Mouse (Mus musculus): ENCODE results near the gene Myo1f. TPM values are rescaled to one million over a fixed set of nuclear protein-coding genes. Genes with fewer than 3 reads are reported as not detected.
A peak's percentile ranks its signal among the peaks of the same experiment; 100 is the strongest.
"Not testable (repeated sequence)": the region's sequence is repeated elsewhere in the genome, so short reads cannot be mapped to it uniquely, and the experiment has no call there.

Myo1f gene
- total RNA-seq, 2 experiments from 2014 or later, result 49.4 to 56.7 TPM

DNA sequence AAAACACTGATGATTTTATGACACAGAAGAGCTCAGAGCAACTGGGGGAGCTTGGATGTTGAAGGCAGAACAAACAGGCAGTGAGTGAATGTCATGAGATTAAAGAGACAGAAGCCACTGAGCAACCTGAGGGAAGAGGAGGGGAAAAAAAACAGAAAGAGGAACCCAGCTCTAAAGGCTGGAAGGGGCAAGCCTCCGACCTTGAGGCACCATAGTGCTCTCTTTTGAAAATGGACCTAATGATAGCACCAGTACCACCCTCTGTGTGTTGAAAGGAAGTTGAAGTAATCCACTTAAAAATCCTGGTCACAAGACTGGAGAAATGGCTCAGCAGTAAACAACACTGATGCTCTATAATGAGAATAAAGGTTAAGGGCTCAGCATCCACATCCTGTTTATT is 9.1 kb downstream of the Myo1f start:
- ATAC-seq (replicated peaks; ENCODE audit: low FRiP score, poor library complexity, severe bottlenecking), result no peak

DNA sequence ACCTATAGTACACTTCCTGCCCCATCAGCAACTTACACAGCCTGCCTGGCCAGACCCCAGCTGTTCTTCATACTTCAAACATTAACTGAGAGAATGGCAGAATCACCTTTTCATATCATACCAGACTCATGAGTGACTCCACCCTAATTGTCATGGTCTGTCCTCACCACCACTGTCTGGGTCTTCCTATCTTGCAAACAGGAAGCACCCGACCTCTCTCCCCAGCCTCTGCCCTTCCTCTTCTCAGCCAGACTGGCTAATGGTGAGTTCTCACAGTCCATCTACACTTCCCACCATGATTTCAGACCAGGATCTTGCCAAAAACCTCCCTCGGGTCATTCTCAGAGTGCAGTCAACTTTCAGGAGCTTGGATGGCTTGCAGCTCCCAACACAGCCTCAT is 10.7 kb downstream of the Myo1f start:
- no peak for ATAC-seq (replicated peaks; ENCODE audit: low FRiP score, poor library complexity, severe bottlenecking)

- no peak for ATAC-seq (replicated peaks; ENCODE audit: low FRiP score, poor library complexity, severe bottlenecking)
Measured at GRCm38 (mm10) chr17:33584061-33584460, 28.6 kb downstream of the Myo1f start.

- ATAC-seq (replicated peaks; ENCODE audit: low FRiP score, poor library complexity, severe bottlenecking), result no peak
Measured at GRCm38 (mm10) chr17:33586011-33586410, 30.5 kb downstream of the Myo1f start.

DNA sequence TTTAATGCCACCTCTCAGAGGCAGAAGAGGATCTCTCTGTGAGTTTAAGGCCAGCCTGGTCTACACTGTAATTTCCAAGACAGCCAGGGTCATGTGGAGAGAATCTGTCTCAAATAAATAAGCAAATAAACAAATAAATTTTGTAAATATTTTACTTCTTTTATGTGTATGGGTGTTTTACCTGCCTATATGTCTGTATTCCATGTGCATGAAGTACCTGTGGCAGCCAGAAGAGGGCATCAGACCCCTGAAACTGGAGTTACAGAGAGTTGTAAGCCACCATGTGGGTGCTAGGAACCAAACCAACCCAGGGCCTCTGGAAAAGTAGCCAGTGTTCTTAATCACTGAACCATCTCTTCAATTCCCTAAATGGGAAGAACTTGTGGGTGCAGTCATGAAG is 41.8 kb downstream of the Myo1f start:
- ATAC-seq (replicated peaks; ENCODE audit: low FRiP score, poor library complexity, severe bottlenecking), result no peak

DNA sequence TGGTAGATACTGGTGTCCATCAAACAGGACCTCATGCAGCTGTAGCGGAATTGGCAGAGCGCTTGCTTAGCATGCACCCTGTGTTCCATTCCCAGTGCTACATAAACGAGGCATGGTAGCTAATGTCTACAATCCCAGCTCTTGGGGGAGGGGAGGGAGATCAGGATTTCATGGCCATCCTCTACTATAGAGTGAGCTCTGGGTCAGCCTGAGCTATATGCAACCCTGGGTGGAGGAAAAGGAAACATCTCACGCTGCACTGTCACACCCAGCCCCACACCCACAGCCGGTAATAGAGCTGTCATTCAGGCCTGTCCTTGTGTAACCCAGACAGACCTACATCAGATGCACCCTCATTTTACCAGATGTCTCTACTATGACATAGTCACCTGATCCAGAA is 43.0 kb downstream of the Myo1f start:
- ATAC-seq (replicated peaks; ENCODE audit: low FRiP score, poor library complexity, severe bottlenecking), result no peak

DNA sequence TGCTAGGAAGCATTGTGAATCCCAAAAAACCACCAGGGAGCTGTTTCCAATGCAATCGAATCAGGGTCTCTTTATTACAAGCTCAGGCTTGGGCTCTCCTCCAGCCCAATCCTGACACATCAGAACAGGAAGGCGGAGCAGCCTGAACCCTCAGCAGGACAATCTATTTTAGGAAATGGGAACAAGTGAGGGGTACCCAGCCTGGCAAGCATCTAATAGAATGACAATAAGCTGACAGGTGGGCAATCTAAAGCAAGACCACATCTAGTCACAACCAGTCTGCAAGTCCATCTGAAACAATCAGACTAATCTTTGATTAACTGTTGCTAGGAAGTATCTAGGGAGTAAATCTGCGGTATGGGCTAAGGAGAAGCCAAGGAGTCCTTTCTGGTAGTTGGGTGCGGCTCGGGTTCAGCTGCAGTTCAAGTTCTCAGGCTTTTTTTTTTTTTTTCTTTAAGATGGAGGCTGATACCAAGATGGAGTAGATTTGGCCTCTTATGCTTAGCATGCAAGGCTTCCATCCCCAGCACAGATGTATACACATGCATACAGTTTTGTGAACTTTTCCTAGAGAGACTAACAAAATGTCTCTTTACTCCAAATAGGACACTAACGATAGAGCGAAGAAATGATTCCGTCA is 44.4 kb downstream of the Myo1f start:
- ATAC-seq (replicated peaks; ENCODE audit: low FRiP score, poor library complexity, severe bottlenecking), result no peak

- no peak for ATAC-seq (replicated peaks; ENCODE audit: low FRiP score, poor library complexity, severe bottlenecking)
Measured at GRCm38 (mm10) chr17:33600831-33601230, 45.3 kb downstream of the Myo1f start.

DNA sequence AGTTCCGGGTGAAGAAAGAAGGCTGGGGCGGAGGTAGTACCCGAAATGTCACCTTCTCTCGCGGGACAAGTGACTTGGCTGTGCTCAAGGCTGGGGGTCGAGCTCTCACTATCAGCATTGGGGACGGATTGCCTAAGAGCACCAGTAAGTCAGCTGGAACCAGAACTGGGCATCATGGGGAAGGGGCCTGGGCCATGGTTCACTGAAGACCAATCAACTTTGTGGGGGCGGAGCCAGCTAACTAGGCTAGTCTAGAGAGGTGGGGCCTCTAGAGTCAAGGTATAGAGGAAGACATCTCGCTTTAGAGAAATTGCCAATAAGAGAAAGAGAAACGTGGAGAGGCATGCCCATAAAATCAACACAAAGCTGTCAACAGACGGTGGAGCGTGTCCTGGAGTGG is 46.4 kb downstream of the Myo1f start:
- ATAC-seq (replicated peaks; ENCODE audit: low FRiP score, poor library complexity, severe bottlenecking), result no peak

GRCm38 (mm10) chr17:33607273-33607672 is 51.8 kb downstream of the Myo1f start:
- no peak for ATAC-seq (replicated peaks; ENCODE audit: low FRiP score, poor library complexity, severe bottlenecking)

DNA sequence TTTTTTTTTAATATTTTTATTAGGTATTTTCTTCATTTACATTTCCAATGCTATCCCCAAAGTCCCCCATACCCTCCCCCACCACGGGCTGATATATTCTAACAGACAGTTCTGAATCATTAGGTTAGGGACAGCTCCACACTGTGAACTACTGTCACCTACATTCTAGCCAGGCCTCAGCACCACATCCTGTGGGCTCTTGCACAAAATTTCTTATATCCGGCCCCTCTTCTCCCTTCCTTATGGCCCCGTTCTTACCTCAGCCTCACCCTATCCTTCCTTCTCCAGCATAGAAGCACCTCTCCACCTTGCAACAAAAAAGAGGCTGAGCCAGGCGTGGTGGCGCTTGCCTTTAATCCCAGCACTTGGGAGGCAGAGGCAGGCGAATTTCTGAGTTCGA is 55.0 kb downstream of the Myo1f start:
- no peak for ATAC-seq (replicated peaks; ENCODE audit: low FRiP score, poor library complexity, severe bottlenecking)

DNA sequence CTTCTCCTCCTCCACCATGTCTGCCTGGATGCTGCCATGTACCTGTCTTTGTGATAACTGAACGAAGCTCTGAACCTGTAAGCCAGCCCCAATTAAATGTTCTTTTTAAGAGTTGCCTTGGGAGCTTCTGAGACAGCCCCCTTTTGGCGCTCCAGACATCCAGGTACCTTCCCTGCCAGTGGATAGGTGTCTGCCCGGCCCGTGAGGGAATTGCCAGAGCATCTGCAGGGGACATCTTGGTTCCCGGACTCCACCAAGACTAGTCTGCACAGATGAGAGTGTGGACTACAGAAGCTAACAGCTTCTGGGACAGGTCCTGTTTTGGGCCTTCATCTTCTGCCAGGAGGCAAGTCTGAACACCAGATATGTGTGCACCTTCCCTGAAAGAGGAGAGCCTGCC is 58.2 kb downstream of the Myo1f start:
- not testable (repeated sequence) for ATAC-seq (replicated peaks; ENCODE audit: low FRiP score, poor library complexity, severe bottlenecking)

DNA sequence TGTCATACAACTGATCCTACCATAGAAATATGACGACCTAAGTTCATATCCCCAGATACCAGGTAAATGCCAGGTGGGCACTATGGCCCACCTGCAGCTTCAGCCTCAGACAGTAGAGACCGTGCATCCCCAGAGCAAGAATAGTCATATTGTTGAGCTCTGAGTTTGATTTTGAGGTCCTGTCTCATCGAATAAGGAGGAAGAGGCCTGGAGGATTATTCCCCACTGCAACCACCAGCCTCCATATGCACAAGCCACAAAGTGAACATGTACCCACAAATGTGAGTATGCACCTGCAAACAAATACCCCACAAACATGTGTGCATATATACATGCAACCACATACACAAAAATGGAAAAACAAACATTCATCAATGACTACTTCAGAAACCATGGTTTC is 71.8 kb downstream of the Myo1f start:
- no peak for ATAC-seq (replicated peaks; ENCODE audit: low FRiP score, poor library complexity, severe bottlenecking)

DNA sequence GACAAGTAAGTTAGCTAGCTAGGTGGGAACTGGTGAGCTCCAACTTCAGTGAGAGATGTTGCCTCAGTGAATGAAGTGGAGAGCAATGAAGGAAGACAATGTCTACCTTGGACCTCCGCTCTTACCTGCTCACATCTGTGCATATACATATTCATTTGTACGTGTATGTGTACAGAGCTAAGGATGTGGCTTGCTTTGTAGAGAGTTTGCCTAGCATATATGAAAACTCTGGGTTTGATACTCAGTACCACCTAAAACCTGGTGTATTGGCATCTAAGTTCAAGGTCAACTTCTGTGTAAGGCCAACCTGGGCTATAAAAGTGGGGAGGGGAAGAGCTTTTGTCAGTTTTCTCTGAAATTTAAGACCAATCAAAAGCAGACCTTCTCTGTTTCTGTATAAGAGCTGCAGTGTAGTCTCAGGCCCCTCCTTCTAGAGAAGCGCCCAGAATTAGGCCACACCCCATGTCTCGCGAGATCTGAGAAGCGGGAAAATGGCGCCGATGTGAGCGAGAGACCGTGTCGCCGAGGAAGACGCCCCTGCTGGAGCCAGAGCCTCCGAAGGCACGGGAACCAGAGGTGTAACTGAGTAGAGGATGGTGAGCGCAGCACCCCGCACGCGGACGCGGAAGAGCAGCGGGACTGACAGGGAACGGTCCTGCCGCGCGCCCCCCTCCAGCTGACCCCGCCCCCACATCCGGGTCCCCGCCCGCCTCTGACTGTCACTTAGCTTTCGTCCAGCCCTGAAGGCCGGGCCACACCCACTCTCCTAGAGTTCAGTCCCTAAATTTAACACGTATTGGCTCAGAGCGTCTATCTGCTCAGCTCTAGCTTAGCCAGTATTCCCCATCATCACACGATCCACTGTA is 73.3 kb downstream of the Myo1f start, which contains the start of gene Zfp414:
TSS of gene Zfp414 (plus strand) at position 470 of the 866 bp plus-strand sequence.
- peak; percentile 94 for ATAC-seq (replicated peaks; ENCODE audit: low FRiP score, poor library complexity, severe bottlenecking)

DNA sequence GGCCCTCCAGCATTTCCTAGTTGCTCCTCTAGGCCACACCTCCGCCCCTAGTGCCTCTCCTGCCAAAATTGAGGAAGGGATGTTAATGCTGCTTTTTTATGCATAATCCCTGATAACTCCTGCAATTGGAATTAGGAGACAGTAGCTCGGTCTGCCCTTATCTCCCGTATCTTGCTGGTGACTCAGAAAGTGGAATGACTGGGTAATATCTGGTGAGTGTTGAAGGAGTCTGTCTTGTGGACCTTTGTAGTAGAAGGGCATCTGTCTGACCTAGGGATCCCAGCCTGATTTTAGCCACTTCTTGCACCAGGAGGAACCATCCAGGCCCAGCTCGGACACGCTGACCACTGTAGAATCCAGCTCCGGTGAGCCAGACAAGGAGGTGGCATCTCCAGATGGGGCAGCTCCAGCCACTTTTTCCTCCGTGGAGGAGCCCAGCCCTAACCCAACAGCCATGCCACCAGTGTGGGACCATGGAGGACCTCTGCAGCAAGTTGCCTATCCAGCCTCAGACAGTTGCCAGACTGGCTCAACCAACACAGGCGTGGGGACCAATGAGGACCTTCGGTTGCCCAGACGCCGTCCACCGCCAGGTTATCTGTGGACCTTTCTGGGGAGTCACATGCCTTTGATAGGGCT is 74.1 kb downstream of the Myo1f start:
- peak; percentile 72 for ATAC-seq (replicated peaks; ENCODE audit: low FRiP score, poor library complexity, severe bottlenecking)

- ATAC-seq (replicated peaks; ENCODE audit: low FRiP score, poor library complexity, severe bottlenecking), result no peak
Measured at GRCm38 (mm10) chr17:33630171-33630895, 74.8 kb downstream of the Myo1f start.

GRCm38 (mm10) chr17:33631236-33631635 is 75.7 kb downstream of the Myo1f start:
- ATAC-seq (replicated peaks; ENCODE audit: low FRiP score, poor library complexity, severe bottlenecking), result no peak

- no peak for ATAC-seq (replicated peaks; ENCODE audit: low FRiP score, poor library complexity, severe bottlenecking)
Measured at GRCm38 (mm10) chr17:33631796-33632195, 76.3 kb downstream of the Myo1f start.

DNA sequence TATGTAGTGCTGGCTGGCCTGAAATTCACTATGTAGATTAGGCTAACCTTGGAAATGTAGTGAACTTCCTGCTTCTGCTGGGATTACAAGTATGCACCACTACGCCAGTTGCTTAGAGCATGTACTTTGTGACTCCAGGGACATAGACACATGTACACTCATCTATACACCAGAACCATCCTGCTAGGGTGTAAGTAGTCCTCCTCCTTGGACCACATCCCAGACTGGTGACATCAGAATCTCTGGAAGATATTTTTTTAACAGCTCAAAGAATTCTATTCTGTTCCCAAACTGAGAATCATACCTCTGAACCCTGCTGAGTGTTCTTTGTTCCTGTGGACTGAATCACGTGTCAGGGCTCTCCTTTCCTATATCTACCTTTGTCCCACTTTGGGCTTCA is 81.5 kb downstream of the Myo1f start:
- no peak for ATAC-seq (replicated peaks; ENCODE audit: low FRiP score, poor library complexity, severe bottlenecking)
